Mouse (Mus musculus) erythroblast, embryonic 14.5 days (primary cell): ENCODE data around the gene Fam19a3.

Source experiments
- GATA1 ChIP-seq: IDR thresholded peaks from 2 replicates; pipeline ENCODE4 v1.6.1; 2012; ENCODE audit warnings: low read length, inconsistent platforms, mixed read lengths
- TAL1 ChIP-seq: IDR thresholded peaks from 3 replicates; pipeline ENCODE4 v1.6.1; 2012; ENCODE audit warnings: low read length, inconsistent platforms, mixed read lengths

- TF ChIP-seq GATA1 (no peak), TAL1 (no peak)
Measured at GRCm38 (mm10) chr3:104817481-104817990, 35.9 kb upstream of the Fam19a3 start.
